Mouse (Mus musculus): Measurements from ENCODE around the gene Gm3448.

The Gm3448 gene

DNA sequence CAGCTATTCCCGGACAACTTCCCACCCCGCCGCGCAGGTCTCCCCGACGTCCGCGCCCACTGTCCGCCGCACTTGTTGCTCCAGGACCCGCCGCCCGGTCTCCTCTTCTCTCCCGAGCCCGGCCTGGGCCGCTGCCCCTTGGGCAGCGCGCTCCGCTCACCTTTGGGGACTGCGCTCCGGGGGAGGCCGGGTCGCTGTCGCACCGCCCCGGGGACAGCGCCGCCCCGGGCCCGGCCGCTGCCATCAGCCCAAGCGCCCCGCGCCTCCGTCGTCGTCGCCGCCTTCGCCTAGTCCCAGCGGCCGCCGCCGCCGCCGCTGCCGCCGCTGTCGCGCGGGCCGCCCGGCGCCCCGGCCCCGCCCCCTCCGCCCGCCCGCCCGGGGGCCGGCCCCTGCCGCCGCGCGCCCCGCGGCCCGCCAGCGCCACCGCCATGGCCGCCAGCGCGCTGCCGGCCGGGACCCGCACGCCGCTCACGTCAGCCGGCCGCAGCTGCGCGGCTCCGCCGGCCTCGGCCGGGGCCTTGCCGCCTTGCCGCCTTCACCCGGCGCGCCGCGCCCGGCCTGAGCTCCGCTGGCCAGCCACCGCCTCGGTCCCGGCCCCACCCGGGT lies 80.3 kb downstream of the Gm3448 start, which contains the start of gene Phf10:
TSS of gene Phf10 (minus strand) at position 323 of the 606 bp plus-strand sequence.
- DNase-seq (ENCODE audit: inconsistent age in 2 of 2, low spot score in 1 of 2) = peak; percentile 70 to 86

DNA sequence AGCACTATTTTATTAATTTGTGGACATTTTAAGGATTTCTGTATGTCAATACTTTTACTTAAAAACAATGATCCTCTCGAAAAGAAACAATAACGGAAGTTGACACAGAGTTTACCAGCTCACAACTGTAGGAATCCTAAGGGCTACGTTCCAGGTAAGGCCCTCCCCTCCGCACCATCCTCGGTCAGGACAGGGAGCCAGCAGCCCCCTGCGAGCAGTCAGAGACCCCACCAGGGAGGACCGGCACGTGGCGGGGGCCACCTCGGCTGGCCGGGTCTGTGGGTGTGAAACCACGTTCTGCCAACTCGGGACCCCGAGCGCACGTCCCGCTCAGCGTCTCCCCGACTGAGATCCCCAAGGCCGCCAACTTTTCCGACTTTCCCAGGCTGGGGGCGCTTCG lies 80.8 kb downstream of the Gm3448 start:
- peak in 1 of 2 experiments; percentile 55 for DNase-seq (ENCODE audit: inconsistent age in 2 of 2, low spot score in 1 of 2)

DNA sequence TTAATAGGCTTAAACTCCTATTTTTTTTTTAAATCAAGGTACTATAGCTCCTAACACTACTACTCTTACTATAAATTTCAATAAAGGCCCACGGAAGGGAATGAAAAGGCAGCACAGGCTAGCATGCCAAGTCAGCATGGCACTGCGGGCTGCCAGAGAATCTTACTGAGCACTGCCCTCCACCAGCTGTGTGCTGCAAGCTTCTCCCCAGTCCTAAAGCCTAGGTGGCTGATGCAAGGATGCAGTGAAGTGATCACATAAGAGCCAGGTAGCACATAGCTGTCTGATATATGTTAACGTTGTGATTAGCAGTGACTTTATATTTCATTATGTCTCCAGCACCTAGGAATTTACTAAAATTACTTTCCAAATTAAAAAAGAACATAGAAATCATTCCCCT lies 81.4 kb downstream of the Gm3448 start:
- peak in 1 of 2 experiments; percentile 50 for DNase-seq (ENCODE audit: inconsistent age in 2 of 2, low spot score in 1 of 2)

DNA sequence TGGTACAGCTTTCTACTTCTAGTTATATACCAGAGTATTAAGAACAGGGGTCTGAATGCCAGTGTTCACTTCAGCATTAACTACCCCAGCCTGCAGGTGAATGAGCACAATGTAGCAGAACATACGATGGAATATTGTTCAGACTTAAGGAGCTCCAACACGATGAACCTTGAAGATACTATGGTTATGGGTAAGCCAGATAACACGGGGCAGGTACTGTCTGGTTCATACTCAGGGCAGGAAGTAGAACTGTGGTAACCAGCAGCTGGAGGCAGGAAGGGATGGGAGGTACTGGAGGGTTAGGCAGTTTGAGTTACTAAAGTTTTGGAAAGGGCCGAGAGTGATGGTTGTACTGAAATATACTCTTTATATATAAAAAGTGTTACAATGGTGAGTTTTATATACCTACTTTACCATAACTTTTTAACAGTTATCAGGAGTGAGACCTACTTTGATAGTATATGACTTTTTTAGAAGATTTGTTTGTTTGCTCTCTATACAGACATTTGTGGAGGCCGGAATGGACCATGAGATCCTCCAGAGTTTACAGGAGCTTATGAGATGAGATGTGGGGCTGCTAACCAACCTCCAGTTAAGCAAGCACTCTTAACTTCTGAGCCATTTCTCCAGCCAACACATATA lies 82.5 kb downstream of the Gm3448 start:
- no peak for DNase-seq (ENCODE audit: inconsistent age in 2 of 2, low spot score in 1 of 2)

DNA sequence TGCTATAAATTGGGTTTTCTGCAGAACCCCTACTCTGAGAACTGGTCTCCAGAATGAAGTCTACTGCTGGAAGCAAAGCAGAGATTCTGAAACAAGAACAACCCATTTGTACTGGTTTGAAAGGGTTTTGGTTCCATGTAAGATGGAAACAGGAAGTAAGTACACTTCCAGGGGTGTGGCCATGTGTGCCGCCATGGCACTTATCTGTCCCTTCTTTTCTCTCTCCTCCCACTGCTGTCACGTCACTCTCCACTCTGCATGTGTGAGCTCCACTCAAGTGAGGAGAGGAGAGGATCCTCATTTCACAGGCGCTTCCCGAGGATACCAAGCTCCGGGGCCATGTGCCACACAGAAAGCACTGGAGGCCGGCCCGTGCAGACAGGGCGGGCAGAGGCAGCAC lies 87.9 kb downstream of the Gm3448 start:
- no peak for DNase-seq (ENCODE audit: inconsistent age in 2 of 2, low spot score in 1 of 2)

DNA sequence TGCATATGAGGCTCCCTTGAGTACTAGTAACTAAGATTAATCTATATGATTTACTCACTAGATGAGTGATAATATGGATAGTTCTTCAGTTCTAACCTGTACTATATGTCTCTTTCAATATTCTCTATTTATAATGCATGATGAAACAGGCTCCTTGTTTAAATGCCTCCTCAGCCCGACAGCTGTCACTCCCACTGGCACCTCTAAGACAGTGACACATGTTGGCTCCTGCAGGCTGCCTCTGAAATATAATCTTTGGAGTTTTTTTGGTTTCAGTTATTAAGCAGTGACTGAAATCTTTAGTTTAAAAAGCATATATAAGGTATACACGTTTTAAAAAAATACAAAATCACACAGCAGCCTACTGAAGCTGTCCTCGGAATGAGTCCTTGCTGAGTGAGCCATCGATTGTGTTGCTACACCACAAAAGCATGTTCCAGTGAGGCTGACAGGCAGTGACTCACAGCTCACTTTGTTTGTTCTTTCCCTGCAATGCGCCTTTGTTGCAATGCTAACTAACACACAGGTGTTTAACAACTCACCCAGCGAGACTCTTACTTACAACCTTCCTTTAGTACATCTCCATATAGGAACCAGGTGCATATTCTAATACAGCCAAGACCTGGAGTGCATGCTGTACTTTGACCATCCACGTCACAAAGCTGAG lies 92.0 kb downstream of the Gm3448 start:
- DNase-seq (ENCODE audit: inconsistent age in 2 of 2, low spot score in 1 of 2) = peak in 1 of 2 experiments; percentile 70

Measured in adrenal gland, adult (tissue).